Mouse (Mus musculus): ENCODE data around the gene Cgas.
A peak's percentile ranks its signal among the peaks of the same experiment; 100 is the strongest.
"Not testable (repeated sequence)": the region's sequence is repeated elsewhere in the genome, so short reads cannot be mapped to it uniquely, and the experiment has no call there.

Gene Cgas

DNA sequence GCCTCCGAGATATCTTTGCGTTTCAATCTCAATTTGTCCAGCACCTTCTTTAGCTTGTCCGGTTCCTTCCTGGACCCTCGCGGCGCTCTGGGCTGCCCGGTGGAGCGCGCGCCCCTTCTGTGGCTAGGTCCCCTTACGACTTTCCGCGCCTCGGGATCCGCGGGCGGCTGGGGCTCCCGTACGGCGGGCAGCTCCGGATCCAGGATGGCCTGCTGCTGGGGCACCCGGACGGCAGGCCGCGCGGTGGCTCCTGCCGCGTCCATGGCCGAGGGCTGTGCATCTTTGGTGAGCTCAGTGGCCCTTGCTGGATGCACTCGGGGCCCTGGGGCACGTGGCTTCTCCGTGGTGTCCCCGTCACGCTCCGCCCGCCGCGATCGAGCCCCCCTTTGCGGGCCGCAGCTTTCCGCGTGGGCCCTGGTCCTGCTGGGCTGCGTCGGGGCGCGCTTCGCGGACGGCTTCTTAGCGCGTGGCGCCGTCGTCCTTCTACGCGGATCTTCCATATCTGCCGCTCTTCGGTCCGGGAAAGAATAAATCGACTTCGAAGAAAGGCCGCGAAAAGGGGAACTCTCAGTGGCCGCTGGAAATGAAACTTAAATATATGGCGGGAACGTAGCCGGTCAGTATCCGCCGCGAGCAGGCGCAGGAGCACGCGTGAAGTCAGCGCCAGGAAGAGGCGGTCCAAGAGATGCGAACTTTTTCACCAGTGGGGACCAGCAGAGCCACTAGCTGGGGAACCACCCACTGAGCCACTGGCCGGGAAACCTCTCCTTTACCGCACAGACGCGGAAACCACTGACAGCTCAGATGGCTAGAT lies at the start of gene Cgas:
Gene Cgas, minus strand, starts transcription at position 659 of the 814 bp plus-strand sequence.
- DNase-seq (ENCODE audit: low spot score): peak; percentile 73

DNA sequence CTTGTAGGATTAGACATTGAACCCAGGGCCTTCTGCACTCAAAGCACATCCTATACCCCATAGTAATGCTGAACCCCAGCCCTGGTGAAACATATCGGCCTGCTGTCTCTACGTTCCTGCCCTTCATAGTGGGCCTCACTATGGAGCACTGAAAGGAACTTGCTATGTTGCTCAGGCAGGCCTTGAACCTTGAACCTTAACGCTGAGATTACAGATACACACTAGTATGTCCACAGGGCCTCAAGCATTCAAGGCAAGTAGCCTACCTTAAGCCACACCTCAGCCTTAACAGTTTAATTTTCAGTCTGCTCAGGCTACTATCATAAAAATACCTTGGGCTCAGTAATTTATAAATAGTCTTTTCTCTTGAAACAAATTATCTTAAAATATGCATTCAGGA lies 49.2 kb upstream of the Cgas start:
- no peak for DNase-seq (ENCODE audit: low spot score)

DNA sequence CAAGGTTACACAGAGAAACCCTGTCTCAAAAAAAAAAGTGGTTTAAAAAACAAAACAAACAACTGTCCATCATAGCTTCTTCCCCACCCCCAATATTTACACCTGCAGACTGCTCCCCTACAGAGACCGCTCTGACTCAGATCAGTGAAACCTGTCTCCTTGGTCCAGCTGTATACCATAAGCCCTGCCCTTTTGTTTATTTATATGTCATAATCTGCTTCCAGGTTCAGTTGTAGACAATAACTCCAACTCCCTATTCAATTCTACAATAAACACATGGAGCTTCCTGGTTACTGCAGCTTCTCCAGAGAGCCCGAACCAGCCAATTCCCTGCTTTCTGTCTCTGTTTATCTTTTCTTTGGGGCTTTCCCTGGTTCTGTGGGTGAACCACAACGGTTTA lies 48.1 kb upstream of the Cgas start:
- DNase-seq (ENCODE audit: low spot score): no peak

DNA sequence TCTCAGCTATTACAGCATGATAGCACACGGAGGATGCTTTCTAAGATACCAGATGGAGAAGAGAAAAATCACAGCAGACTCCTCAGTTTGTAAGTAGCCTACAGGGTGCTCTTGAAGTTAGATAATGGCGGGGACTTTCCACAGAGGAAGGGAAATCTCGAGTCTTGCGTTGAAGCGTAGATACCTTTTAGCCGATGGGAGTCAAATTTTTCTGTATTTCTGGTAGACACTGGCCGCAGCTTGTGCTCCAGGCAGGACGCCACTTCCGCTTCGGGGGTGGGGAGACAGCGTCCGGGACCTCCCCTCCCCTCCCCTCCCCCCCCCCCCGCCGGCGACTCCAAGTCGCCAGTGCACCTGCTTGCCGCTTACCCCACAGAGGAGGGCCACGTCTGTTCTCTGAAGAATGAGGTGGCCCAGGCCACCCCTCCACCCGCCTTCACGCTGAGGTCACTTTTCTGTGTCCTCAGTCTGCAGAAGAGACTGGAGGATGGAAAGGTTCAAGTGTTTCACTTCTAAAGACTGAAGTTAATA lies 45.9 kb upstream of the Cgas start, which contains the start of gene Eef1a1:
Gene Eef1a1, minus strand, starts transcription at position 262 of the 531 bp plus-strand sequence.
- peak; percentile 60 for DNase-seq (ENCODE audit: low spot score)

DNA sequence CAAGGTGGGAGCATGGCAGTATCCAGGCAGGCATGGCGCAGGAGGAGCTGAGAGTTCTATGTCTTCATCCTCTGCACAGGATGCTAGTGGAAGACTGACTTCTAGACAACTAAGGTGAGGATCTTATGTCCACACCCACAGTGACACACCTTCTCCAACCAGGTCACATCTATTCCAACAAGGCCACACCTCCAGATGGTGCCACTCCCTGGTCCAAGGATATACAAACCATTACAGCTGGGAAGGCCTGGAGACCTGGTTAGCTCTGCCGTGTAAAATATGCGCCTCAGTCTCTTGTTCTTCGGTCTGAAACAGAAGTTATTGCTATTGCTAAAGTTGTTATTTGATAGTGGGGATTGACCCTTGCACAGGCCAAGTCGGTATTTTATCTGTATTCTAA lies 45.0 kb upstream of the Cgas start:
- not testable (repeated sequence) for DNase-seq (ENCODE audit: low spot score)

DNA sequence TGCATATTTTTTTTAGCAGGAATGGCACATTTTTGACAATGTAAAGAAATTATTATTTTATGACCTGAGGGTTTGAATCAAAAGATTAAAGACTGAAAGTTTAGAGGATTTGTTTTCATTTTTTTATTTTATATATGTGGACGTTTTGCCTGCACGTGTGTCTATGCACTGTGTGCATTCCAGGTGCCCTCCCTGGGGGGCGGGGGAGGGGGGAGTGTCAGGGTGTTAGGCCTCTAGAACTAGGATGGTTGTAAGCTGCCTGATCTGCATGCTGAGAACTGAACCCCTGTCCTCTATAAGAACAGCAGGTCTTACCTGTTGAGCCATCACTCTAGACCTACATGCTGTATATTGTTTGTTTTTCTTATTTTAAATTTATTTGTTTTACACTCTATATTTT lies 41.6 kb upstream of the Cgas start:
- DNase-seq (ENCODE audit: low spot score): no peak

DNA sequence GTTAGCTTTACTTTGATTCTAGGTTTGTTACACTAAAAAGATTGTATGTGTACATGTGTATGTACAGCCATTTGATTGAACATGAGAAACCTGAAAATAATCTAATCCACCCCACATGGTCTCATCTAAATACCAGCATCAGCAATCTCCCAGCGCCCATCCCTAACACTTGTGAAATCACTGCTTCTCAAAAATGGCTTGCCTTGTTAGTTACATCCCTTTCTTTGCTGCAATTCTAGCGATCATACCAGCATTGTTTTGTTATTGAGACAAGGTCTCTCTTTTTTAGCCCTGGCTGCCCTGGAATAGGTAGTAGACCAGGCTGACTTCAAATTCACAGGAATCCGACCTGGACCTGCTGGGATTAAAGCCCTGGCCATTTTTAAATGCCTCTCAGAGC lies 39.3 kb upstream of the Cgas start:
- DNase-seq (ENCODE audit: low spot score): no peak

DNA sequence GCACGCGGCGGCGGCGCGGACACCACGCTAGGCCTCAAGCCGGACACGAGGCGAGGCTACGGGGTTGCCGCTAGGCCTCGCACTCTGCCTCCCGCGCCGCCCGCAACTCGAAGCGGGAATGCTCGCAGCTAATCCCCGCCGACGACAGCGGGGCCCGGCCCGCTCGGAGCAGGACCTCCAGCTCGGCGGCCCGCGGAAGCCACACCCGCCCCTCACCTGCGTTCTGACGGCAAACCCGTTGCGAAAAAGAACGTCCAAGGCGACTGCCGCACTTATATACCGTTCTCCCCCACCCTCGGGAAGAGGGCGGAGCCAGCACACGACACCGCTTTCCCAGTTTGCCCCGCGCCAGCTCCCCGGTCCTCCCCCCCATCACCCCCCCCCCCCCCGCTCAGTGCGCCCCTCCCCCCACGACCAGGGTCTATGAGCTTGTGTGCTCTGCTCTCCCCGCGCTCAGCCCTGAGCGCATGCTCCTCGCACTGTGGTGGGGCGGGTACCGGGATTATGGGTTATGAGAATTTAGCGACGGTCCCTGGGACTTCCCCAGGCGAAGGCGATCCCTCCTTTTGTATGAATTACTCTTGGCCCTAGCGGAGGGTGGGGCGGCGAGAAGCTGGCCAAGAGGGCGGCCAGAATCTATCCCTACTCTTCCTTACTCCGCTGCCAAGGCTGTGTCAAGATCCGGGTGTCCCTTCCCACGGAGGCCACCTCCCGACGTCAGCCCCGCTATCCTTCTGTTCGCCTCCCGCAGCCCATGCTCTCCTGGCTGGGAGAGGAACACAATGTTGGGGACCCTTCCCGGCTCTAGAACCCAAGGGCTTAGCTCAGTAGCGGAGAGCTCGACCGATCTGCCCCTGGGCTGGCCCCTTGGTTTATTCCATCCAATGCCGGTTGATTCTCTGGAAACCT lies 38.6 kb upstream of the Cgas start:
- peak; percentile 95 for DNase-seq (ENCODE audit: low spot score)

DNA sequence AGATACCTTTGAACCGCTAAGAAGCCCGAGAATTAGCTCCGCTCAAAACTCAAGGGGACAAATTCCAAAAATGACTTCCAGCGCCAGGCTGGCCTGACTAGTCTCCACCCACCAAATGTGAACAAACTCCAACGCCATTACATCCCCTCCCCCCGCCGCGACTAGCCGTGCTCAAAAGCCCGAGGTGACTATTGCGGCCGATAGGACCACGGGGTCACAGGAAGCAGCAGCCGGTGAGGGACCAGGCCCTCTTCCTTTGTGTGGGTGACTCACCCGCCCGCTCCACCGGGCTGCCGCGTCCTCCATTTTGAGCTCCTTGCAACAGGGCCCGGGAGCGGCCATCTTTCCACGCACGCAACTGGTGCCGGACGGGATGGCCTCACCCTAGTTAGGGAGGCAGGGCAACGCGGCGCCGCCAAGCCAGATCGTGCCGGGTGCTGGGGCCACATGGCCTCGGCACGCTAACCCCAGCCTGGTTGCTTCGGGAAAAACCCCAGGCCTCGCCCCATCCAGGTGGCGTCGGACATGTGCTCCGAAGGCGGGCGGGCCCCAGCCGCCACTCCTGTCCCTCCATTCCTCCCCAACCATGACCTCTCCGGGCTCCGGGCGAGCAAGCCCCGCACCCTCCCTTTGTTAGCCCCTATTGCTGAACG lies 37.8 kb upstream of the Cgas start:
- DNase-seq (ENCODE audit: low spot score): peak; percentile 80

DNA sequence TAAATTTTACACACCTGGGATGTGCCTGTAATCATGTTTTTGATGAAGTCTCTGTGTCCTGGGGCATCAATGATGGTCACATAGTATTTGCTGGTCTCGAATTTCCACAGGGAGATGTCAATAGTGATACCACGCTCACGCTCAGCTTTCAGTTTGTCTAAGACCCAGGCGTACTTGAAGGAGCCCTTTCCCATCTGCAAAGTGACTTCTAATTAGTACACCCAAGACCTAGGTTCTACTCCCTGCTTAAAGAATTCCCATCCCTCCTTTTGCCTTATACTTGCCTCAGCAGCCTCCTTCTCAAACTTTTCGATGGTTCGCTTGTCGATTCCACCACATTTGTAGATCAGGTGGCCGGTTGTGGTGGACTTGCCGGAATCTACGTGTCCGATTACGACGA lies 37.2 kb upstream of the Cgas start:
- DNase-seq (ENCODE audit: low spot score): peak; percentile 17

DNA sequence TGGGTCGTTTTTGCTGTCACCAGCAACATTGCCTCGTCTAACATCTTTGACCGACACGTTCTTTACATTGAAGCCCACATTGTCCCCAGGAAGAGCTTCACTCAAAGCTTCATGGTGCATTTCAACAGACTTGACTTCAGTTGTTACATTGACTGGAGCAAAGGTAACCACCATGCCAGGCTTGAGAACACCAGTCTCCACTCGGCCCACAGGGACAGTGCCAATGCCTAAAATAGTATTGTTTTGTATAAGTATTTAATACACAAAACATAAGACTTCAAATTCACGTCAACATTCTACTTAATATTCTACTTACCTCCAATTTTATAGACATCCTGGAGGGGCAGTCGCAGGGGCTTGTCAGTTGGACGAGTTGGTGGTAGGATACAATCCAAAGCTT lies 36.3 kb upstream of the Cgas start:
- DNase-seq (ENCODE audit: low spot score): not testable (repeated sequence)

DNA sequence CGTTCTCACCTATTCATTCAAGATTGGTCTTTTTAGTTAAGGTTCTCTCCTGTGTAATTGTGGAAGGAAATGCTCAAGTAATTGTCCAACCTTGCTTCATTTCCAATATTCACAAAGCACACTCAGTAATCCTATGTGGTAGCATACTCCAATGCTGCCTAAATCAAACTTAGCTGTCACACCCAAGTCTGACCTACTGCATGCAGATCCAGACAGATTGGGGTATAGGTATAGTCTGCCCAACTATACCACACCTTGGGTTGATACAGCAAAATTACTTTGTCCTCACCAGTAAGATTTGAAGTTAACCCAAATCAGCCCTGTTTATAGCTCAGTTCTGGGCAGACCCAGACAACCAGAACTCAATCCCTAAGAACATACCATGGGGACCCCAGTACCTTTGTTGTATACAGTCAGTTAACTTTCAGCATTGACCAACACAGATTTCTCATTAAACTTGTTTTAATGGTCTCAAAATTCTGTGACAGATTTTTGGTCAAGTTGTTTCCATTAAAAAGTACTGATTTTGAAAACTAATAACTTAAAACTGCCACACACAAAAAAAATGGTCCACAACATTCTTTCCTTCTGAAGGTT lies 35.1 kb upstream of the Cgas start:
- not testable (repeated sequence) for DNase-seq (ENCODE audit: low spot score)

DNA sequence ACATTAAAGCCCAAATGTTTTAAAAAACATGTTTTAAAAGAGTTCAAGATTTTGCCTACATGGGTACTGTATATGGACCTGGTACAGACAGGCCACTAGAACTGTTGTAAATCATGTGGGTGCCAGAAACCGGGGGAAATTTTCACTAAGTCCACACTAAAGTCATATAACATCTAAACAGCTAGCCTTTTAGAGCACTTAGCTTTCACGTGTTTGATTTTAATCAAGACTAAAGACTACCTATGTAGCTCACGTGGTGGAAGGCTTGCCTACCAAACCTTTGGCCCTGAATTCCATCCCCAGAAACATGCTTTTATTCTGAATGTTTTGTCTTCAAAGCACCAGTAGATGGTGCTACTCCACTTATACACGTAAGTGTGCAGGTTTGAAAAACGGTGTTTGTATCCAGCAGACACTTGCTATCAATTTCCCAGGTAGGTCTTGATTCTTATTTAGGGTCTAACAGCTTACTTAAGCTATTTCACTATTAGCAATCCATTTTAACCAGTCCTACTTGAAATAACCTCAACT lies 34.0 kb upstream of the Cgas start:
- DNase-seq (ENCODE audit: low spot score): peak; percentile 32

DNA sequence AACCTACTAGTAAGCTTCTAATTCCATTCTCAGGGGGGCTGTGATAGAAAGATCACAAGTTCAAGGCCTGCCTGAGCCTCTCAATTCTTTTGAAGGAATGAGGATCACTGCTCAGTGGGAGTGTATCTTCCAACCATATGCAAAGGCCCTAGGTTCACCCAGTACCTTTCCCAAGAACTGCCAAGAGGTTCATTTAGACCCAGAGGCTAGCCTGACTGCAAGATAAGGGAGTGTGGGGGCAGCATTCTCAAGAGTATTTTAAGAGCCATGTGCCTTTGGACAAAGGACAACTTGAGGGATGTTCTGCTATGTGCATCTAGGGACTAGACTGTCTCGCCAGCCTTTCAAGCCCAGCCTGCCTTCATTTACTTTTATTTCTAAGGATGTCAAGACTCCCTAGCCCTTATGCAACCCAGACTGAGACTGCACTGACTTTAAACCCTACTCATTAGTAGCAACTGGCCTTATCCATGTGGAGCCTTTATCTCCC lies 33.5 kb upstream of the Cgas start:
- DNase-seq (ENCODE audit: low spot score): no peak

DNA sequence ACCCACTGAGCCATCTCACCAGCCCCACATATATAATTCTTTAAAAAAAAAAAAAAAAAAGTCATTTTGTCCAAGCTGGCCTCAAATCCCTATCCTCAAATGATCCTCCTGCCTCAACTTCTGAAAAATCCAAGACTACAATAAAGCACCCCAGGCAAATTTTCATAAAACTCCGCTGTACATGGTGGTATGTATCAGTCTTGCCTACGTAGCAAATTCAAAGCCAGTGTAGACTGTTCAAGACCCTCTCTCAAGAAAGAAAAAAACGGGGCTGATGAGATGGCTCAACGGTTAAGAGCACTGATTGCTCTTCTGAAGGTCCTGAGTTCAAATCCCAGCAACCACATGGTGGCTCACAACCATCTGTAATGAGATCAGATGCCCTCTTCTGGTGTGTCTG lies 32.8 kb upstream of the Cgas start:
- no peak for DNase-seq (ENCODE audit: low spot score)

DNA sequence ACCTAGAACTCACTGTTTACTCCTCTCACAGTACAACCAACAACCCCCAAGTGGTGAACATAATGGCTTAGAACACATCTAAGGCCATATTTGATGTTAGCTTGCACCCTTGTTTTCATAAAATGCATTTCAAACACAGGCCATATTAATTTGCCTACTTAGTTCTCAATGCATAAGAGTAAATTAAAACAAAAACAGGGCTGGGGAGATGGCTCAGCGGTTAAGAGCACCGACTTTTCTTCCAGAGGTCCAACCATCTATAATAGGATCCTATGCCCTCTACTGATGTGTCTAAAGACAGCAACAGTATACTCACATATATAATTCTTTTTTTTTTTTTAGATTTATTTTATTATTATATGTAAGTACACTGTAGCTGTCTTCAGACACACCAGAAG lies 32.3 kb upstream of the Cgas start:
- DNase-seq (ENCODE audit: low spot score): no peak

DNA sequence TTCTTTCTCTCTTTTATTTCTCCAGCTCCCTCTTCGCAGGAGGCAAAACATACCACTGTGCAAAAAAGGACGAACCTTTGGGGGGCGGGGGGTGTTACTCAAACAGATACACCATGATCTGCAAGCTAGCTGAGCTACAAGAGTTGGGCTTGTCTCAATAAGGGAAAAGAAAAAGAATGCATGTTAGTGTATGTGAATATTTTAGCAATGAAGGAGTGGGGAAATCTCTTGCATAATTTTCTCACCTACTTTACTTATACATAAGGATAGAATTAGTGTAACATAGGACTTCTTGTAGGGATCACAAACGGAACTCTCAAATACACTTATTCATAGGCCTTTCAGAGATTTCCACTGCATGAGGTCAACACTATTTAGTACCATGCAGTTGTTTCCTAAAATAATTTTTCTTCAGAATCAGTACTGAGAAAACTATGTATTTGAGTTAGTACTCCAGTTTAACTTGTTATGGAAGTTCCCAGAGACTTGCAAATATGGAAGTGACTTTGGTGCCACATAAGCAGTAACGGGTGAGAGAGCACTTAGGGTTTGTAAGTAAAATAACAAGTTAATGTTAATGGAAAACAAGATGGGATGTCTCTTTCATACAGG lies 31.8 kb upstream of the Cgas start:
- no peak for DNase-seq (ENCODE audit: low spot score)

DNA sequence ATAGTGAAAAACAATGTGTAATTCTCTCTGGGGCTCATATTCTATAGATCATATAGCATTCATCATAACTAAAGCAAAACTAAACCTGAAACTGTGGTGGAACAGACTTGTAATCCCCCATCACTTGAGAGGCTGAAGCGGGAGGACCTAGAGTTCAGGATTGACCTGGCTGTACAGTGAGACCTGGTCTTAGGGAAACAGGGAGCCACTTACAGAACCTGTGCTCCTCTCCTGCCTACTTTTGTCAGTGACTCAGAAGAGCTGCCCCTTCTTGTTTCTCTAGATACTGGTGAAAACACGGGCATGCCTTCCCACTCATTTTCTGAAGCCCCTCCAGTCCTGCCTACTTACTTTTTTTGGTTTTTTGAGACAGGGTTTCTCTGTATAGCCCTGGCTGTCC lies 31.2 kb upstream of the Cgas start:
- DNase-seq (ENCODE audit: low spot score): no peak

DNA sequence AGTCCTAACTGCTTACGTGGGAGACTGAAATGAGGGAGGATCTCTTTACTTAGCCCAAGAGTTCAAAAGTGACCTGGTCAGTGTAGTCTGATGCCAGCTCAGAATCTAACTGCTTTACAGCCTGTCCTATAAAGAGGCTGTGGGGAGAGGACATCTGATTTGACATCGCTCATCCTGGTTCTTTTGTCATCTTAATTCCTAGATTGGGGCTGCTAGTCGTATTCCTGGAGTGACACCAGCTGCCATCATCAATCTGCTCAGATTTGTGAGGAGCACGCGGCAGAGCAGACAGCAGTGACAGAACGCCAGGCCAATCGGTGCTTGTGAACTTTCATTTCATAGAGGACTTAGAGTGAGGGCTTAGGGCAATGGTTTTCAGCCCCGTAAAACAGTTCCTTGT lies 30.6 kb upstream of the Cgas start:
- DNase-seq (ENCODE audit: low spot score): no peak

DNA sequence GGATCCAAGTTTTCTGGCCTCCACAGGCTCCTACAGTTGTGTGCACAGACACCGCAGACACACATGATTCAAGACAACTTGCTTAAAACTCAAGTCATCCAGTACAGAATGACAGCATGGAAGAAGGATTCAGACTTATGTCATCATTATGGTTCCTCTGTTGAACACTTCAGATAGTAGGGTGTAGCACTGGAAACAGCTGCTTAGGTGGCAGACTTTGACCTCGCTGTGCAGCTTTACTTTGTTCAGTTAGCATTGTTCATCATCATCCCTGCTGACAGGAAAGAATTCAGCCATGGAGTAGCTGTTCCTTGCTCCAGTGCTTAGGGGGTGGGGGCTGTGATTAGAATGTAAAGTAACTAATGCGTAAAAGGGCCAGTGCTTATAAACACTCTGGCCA lies 22.7 kb upstream of the Cgas start:
- no peak for DNase-seq (ENCODE audit: low spot score)

DNA sequence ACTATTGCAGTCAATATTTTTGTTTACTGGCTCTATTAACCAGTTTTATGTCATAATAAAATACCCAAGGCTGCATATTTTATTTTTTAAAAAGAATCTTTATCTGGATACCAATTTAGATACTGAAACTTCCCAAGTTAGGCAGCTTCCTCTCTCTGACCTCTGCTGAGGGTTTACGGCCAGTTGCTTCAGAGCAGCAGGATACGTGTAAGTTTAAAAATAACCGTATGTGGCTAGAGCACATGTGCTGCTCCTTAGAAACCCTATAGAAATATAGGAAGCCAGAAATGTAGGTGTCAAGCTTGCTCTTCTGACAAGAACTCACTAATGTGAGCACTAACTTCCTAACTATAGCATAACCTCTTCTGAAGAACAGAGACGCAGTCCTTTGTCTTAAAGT lies 20.3 kb upstream of the Cgas start:
- no peak for DNase-seq (ENCODE audit: low spot score)

Data from T-cell, adult 2 months (primary cell).